Mouse (Mus musculus) adrenal gland, postnatal 10 days (tissue): ENCODE data around the gene Vps13c. TPM values are rescaled to one million over a fixed set of nuclear protein-coding genes. Genes with fewer than 3 reads are reported as not detected.

Source experiments
- DNase-seq: peaks from one replicate; pipeline ENCODE4 v3.0.0; 2021; ENCODE audit warnings: mixed read lengths
- total RNA-seq, 2 experiments: library from RNA; stranded (reverse); gene quantifications; 2 replicates each; pipeline ENCODE4 v1.2.3; 2021

The Vps13c gene
- total RNA-seq, 2 experiments from 2014 or later: 32.2 to 49.3 TPM

GRCm38 (mm10) chr9:68022311-68023043 is 182.3 kb downstream of the Vps13c start:
- DNase-seq: no peak

- DNase-seq: no peak
These were observed 188.4 kb downstream of the Vps13c start for GRCm38 (mm10) chr9:68028631-68029030.

GRCm38 (mm10) chr9:68033771-68034170 is 193.6 kb downstream of the Vps13c start:
- peak; percentile 13 for DNase-seq

Other genes starting within 250 kb of the Vps13c start
- gene C2cd4b, start 81.0 kb upstream of the Vps13c start, total RNA-seq: 1 to 10 TPM; 1.5 to 1.9 TPM
- gene C2cd4a, start 8.1 kb upstream of the Vps13c start, total RNA-seq: under 1 TPM in 1 of 2 experiments, not detected in 1; 0.21 TPM